Mouse (Mus musculus): ENCODE data around the gene Pdlim5.

Pdlim5 gene

DNA sequence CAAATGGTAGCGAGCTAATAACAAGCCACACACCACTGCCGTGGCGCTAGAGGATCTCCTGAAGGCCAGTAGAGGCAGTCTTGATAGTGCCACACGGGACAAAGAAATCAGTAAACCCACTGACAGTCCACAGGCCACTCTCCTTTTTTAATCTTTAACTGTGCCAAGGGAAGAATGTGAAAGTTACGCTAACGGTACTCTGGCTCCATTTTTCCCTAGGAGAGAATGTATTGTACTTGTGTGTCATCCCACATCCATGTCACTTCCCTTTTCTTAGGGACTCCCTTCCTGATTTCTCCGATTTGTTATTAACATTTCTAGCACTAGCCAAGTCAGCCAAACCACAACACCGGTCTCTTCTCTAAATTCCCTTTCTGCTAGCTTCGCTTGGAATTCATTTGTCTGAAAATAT is 1.5 kb downstream of the Pdlim5 start:
- DNase-seq, result peak; percentile 36 to 45

DNA sequence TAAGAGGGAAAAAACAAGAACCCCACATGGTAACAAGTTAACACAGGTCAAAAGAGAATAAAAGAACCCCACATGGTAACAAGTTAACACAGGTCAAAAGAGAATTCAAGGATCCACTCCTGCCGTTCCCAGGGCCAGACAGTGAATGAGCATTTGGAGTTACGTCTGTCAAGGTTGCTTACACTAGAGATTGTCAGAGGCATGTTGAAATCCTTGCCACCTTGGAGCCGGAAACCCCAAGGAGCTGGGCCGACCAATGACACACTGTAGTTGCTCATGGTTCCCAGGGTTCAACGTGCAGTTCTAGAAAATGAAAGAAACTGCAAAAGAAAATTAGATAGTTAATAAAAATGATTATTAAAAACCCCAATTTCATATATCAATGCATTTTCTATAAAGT is 4.0 kb downstream of the Pdlim5 start:
- DNase-seq, result no peak

DNA sequence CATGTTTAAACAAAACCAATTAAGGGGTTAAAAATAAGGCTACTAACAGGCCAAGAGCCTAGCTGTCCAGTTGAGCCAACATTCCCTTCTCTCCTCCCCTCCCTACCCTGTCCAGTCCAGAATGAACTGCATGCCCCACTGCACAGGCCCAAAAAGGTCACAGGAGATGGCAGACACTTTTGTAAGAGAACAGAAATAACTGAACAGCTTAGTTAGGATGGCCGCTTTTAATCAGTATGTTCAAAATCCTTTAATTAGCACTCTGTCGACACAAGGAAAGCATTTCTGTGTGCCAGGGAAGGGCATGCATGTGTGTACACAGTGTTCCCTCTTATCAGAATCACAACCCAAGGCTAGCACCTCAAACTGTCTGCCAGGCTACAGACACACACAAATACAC is 5.2 kb downstream of the Pdlim5 start:
- DNase-seq, result peak; percentile 69 to 70

DNA sequence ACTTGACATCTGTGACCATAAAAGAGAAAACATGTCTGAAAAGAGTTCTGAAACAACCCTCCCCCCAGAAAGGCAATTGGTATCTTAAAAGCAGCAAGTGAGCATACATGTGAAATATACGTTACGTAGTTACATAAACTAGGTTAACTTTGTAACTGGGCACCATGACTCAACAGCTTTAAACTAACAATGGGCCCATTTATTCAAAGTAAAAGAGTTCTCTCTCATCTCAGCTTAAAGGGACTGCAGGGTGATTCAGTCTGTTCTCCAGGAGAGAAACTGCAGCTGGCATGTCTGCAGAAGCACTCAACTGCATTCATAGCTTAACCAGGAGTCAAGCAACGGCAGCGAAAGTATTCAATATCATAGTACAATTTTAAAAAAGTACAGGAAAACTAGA is 7.3 kb downstream of the Pdlim5 start:
- DNase-seq, result no peak

DNA sequence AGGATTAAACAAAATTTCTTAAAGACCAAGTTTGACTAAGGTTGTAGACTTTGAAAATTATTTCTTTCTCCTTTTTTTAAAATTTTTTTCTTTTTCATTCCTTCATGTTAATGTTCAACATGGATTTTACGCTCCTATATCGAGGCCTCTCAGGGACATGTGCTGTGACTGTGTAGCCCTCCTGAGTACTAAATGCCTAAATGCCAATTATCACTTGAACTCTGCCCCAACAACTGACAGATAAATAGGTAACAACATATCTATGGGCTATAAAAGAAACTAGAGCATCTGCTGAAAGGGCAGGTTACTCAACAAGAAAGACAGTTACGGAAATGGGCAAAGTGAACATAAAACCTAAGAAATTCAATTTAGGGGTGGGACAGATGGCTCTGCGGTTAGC is 9.0 kb downstream of the Pdlim5 start:
- DNase-seq, result no peak

DNA sequence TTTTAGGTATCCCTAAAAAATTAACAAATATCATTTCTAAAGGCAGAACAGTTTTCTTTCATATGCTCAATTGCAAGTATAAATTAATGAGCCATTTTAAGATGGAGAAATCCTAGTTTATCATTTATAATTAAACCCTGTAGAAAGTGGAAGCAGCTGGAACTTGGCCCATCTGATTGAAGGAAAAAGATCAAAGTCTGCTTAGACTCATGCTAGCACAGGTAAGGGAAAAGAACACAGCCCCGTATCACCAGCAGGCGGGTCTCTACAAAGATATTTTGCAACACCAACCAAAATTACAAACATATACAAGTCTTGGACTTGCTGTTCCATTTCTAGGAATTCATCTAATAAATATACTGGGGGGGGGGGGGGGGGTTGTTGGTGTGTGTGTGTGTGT is 9.8 kb downstream of the Pdlim5 start:
- peak; percentile 60 to 64 for DNase-seq

DNA sequence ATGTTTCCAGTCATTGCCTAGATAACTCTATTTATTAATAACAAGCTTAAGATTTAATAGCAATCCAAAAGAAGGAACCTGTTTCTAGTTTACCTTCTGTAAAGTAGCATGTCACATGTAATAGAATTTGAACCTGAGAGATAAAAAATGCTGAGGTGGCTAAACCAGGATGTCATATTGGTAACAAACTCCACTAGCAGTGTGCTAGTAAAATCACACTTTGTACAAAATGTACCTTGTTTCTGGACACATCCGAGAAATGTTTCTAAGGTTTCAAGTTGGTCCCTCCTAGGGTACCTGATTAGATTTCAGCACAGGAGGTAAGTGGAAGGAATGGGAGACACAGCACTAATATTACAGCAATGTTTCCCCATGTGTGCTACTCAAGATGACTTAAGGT is 18.9 kb downstream of the Pdlim5 start:
- DNase-seq, result no peak

DNA sequence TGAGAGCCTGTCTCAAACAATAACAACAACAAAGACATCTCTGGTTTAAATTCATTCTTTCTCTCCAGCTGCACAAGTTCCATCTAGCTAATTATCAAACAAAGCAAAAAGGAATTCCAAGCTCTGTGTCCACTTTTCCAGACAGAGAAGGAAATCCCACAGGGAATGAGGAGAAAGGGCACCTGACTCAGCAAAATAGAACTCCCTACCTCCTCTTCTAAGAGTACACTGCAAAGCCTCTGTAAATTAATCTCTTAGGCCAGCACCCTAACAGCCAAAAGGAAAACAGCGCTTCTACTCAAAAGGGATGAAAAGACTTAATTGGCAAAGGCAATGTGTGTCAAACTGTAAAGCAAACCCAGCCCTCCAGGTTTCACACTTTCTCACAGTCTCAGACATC is 20.4 kb downstream of the Pdlim5 start:
- peak in 1 of 2 experiments; percentile 32 for DNase-seq

DNA sequence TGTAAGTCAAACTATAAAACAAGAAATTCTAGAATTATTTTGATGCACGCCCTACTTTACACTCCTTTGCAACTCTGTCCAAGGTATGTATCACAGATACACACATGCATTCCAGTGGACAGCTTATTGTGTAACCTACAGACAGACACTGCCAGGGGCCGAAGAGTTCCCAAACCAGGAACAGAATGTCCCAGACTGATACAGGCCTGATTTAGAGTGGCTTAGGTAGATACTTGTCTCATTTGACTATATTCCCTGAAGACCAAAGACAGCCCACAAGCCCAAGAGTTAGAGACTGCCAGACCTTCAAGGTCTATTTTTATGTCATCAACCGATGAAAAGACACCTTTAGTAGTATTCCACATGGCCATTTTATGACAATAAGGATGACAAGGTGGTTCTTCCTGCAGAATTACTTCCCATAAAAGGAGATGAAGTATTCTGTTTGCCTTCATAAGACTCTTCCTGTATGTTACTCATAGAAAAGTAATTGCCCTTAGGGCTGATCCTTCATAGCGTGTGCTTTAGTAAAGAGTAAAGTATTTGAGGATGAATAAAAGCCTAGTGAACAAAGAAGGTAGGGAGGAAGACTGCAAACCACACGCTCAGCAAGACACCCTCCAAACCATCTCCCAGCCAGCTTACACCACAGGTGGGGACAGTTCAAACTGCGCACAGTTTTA is 22.9 kb downstream of the Pdlim5 start:
- DNase-seq, result no peak

DNA sequence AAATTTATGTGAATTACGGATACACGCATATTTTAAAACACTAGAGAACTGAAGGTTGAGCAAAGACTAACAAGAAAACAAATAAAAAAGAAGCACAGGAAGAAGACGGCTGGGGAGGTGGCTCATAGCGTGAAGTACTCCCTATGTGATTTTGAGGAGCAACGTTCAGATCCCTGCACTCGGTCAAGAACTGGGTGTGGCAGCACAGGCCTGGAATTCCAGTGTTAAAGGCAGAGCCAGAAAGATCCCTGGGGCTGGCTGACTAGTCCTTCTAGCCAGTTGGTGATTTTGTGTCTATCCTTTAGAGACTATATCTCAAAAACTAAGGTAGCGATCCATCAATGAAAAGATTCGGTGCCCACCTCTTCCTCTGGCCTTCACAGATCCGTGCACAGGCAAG is 27.1 kb downstream of the Pdlim5 start:
- no peak for DNase-seq

DNA sequence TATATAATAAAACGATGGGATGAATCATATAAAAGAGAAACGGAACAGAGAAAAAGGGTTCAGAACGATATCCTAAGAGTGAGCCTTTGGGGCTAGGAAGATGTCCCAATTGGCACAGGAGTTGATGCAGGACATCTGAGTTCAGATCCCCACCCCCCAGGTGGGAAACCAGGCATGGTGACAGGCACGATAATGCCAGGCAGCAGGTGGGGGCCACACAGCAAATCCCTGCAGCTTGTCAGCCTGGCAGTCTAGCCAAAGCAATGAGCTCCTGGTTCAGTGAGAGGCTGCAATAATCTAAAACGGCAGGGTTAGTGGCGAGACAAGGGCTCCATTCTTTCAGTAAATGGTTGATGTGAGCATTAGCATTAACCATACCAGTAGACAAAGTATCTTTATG is 33.4 kb downstream of the Pdlim5 start:
- no peak for DNase-seq

DNA sequence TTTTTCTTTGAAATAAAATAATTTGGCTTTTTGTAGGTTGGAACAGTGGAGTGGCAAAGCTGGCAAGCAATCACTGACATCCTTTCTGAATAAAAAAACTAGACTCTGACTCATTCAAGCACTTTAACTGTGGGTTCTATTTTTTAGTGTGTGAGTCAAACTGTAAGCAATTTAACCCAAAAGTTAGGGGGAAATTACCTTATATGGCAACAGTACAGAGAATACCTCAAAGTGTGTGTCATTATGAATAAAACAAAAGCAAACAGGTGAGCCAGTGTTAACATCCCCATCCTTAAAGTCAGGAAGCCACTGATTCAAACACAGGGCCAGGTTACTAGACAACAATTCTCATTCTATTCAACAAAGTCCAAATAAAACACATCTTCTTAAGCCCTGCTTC is 36.5 kb downstream of the Pdlim5 start:
- no peak for DNase-seq

DNA sequence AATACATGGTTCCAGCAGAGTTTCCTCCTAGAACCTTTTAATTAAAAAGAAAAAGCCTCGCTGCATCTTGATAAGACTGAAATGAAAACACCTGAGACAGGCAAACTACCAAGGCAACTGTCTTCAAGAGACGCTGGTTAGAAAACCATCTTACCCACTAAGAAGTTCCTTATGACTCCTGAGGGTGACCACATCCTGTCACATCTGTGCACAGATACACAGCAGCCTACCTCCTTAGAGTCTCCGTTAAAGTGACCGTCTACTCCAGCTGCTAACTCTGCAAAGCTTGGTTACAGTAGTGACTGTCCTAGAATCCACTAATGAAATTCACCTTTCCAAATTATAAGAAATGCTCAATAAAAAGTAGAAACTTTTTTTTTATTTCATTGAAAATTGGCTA is 38.8 kb downstream of the Pdlim5 start:
- DNase-seq, result no peak

DNA sequence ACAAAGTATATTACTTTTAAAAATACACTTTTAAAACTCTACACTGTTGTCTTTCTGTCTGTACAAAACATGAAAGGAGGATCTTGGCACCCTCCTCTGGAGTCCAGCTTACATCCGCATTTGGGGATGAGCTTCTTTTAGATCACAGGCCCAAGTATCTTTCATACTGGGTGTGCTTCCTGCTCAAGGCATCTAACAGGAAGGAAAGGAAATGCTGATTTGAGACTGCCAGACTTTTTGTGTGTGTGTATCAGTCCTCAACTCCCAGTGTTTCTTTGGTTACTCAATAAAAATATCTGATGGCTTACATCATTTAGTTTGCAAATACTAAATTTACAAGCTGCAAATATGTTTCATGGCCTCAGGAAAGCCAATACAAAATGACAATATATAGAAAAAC is 42.3 kb downstream of the Pdlim5 start:
- DNase-seq, result peak in 1 of 2 experiments; percentile 17

DNA sequence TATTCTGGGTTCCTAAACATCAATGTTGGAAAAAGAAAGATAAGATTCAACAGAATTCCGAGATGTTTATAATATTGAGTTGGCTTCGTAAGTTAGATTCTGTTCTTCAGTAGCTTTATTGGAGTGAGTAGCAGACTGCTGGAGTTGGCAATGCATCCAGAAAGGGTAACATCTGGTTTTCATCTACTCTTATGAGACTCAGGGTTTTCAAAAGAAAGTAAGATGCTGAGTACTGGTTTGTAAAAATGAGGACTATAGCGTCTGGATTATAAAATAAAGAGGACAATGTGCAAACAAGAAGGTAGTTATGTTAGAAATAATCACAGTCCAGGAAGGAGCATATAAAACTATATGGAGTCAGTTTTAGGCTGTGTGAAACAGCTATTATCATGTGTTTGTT is 45.0 kb downstream of the Pdlim5 start:
- DNase-seq, result no peak

DNA sequence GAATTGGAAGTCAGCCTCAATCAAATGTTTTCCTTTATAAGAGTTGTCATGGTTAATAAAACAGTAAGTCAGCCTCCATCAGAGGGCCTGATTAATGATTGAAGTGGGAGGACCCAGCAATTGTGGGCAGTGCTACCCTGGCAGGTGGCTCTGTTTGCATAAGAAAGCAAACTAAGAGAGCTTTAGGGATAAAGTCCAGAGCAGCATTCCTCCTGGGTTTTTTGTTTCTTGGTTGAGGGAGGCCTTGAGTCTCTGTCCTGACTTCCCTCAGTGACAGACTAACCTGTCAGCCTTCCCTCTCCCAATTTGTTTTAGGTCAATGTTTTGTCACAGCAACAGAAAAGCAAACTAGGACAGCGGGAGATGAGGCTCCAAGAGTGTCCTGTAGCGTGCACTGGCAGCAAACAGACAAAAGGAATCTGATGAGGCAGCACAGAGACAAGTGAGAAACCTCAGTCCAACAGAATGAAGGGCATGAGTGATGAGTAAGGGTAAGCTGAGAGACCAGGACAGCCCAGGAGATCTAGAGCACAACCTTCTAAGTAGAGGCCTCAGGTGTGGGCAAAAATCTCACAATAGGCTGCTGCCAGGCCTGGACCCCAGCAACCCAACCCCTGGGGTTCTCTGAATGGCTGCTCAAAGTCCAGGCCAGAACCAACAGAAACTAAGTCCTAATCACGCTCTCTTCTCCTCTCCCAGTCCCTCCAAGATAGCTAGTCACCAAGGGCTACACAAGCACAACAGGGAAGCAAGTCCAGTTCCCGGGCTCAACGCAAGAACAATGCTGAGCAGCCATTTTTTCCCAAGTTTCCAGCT is 46.5 kb downstream of the Pdlim5 start:
- peak; percentile 73 to 75 for DNase-seq

DNA sequence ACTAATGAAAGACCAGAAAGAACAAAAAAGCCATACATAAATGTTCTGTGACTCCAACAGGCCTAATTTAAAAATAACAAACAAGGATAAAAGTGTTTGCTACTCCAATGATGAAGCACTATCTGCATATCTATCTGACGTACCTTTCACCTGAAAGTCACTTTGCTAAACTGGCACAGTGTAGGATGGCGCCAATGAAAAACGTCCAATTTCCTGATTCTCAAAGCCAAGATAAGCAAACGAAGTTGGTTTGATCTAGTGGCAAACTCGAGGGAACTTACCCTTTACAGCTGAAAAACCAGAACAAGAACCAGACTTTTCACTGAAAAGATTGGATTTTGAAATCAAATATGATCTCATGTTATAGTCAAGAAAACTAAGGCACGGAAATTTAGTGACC is 49.2 kb downstream of the Pdlim5 start:
- DNase-seq, result no peak

DNA sequence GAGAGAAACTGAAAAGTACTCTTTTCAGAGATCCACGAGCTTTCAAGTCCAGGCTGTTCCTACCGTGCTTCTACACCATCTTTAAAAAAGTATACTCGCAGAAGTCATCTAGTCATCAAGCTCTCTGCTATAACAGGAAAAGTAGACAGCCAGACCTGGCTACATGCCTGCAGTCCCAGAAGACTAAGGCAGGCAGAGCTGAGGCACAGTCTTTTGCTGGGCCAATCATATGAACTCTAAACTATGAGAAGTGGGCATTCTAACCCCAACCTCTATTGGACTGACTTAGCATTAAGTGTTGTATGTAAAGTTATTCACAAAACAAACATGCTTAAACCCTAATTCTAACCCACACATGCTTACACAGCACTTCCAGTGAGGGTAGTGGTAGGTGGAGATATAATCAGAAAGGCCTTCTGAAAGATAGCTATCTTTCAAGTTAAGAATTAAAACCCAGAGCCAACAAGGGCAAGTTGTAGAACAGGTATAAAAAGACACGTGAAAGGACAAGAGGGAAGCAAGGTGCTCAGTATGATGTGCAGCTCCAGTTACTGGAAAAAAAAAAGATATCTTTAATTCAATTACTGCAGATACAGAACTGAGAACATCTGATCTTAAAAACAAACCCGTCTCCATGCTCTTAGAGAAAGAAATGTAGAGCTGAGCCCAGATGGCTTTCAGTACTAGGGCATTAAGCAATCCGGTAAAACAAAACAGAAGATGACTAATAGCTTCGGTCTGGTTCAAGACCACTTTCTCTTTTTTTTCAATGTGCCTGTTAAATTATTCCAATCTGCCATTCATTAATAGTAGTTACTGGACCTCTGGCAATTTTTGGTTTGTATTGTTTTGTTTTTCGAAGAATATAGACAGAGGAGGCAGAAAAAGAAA is 50.0 kb downstream of the Pdlim5 start:
- DNase-seq, result no peak

DNA sequence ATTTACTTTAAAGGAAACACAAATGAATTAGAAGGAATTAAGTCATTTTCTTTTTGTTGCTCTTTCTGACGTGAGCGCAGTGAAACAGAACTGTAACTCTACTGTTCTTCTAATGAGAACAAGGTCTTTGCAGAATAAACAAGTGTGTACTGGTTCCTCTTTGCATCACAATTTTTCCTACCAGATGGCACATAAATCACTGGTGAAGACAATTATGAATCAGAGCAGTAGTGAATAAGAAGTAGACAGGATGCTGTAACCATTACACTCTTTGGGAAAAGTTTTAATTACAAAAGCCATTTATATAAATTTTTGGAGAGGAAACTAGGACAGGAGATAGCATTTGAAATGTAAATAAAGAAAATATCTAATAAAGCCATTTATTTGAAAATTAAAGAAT is 51.7 kb downstream of the Pdlim5 start:
- no peak for DNase-seq

DNA sequence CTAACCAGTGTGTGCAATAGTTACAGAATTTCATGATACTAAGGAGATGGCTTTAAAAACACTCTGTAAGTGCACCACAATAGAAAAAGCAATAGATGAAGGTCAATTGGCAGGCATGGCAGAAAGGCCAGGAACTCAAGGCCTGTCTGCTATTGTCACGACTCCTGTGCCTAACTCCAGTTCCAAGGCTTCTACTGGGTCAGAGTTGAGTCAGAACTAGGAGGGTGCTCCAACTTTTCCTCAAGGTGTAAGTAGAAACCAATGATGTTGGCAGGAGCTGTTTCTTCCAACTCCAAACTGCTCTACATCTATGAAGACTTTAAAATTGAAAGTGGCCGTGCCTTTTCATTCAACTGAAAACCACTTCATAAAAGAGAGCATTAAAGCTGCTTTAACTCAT is 54.8 kb downstream of the Pdlim5 start:
- no peak for DNase-seq

DNA sequence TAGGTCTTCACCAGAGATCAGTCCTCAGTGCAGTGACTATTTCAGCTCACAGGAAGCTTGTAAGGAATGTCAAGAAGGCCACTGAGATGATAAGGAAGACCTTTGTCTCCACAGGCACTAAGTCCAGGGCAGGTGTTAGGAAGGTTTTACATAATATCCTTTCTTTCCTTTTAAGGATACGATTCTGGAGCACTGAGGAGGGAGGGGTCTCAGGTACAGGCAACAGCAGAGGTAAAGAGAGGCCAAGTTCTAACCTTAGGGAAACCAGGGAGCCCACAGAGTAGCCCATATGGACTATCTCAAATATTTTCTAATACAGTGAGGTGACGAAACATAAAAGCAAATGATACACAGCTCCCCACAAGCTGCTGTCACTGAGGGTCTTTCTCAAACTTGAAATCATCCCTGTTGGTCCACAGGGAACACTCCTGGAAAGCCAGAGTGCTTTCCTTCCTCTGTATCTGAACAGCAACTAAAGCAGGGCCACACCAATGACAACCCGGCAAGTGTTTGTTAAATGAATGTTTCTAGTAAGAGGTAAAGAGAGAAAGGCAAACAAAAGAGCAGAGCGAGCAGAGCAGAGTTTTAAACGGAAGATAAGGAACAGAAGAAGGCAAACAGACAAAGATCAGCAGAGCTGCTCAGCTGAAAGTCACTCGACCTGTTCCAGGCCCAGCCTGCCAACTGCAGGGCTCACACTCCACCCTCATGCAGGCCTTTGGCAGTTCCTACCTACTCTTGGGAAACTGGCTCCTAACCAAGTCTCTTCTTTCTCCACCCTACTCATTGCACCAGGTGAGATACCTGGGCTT is 55.9 kb downstream of the Pdlim5 start:
- DNase-seq, result peak; percentile 15 to 24

DNA sequence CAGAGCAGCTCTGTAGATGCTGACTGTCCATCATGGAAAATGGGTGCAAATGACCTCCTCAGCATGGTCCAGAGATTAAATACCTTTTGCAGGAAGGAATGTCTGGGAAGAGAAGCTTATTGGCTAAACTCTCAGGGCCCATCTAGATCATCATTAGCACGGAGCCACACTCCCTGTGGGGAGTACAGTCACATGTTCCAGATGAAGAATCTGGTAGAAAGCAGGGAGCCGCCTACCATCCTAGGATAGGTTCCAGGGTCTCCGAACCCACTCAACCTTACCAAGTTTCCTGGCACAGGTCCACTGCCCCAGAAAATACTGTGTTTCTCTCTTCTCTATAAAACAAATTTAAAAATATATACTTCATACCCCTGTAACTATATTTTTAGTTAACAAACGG is 57.4 kb downstream of the Pdlim5 start:
- peak in 1 of 2 experiments; percentile 11 for DNase-seq

DNA sequence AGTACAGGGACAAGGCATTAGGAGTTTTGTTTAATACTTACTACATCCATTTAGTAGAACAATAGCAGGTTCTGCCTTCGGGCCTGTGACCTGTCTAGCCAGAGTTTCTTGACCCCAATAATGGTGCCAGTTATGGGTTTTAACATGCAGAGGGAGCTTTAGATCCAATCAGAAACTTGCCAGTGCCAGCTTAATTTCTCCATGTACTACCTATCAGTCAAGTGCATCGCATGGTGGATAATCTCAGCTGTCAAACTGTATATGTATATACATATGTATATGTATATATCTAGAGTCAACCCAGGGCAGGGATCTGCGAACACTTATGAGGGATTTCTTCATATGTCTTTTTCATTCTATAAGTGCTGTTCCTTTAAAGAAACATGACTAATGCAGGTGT is 61.0 kb downstream of the Pdlim5 start:
- DNase-seq, result no peak

Data from kidney, adult 8-10 months (tissue).